Mouse (Mus musculus) CH12.LX (cell line): ENCODE measurements around the gene 1700069L16Rik. TPM values are rescaled to one million over a fixed set of nuclear protein-coding genes. Genes with fewer than 3 reads are reported as not detected.

Experiments used
- DNase-seq: peaks from one replicate; pipeline ENCODE4 v3.0.0-alpha.2; 2013; ENCODE audit errors: extremely low read depth
- H3K27ac ChIP-seq: 2 replicates; pipeline ENCODE4 v1.5.1; 2012; ENCODE audit warnings: low read depth, mild to moderate bottlenecking, control low read depth, moderate library complexity; ENCODE audit not compliant: insufficient read depth
- H3K27me3 ChIP-seq: replicated peaks from 2 replicates; pipeline ENCODE3; 2012; ENCODE audit warnings: inconsistent platforms
- H3K36me3 ChIP-seq, 2 experiments: replicated peaks in 1 of 2; 2 replicates each; pipeline versions ENCODE3 to v1.6.1; 2012; ENCODE audit warnings: inconsistent platforms in 1 of 2, low read length in 1 of 2, mild to moderate bottlenecking in 1 of 2, mixed read lengths in 1 of 2, moderate library complexity in 1 of 2; ENCODE audit not compliant: control insufficient read depth in 1 of 2, insufficient read depth in 1 of 2
- H3K4me1 ChIP-seq, 2 experiments: 2 replicates each; pipeline ENCODE4 v1.6.1; 2012; ENCODE audit warnings: inconsistent platforms in 1 of 2, moderate library complexity in 1 of 2; ENCODE audit not compliant: insufficient read depth in 2 of 2, control insufficient read depth in 1 of 2
- H3K4me2 ChIP-seq: 2 replicates; pipeline ENCODE4 v1.6.1; 2012; ENCODE audit warnings: low read depth, mild to moderate bottlenecking, control low read depth; ENCODE audit not compliant: poor library complexity, insufficient read depth, severe bottlenecking
- H3K4me3 ChIP-seq, 3 experiments: fragments of 150-350 bp in 1 of 3; sonication (generic) in 1 of 3; replicated peaks in 1 of 3; 2 replicates each; pipeline versions ENCODE3 to v1.5.1; 2011 to 2012; ENCODE audit warnings: low read depth in 2 of 3, low read length in 2 of 3, mild to moderate bottlenecking in 2 of 3, moderate library complexity in 2 of 3, control low read depth in 1 of 3, improper control_type of control experiment in 1 of 3, inconsistent platforms in 1 of 3, mixed read lengths in 1 of 3; ENCODE audit not compliant: poor library complexity in 1 of 3
- H3K79me2 ChIP-seq: replicated peaks from 2 replicates; pipeline ENCODE4 v1.6.1; 2012; ENCODE audit warnings: mild to moderate bottlenecking, moderate library complexity; ENCODE audit not compliant: control insufficient read depth, poor library complexity, insufficient read depth, severe bottlenecking; ENCODE audit errors: extremely low read depth
- H3K9ac ChIP-seq: 2 replicates; pipeline ENCODE4 v1.6.1; 2012; ENCODE audit warnings: low read depth, mild to moderate bottlenecking, control low read depth, moderate library complexity; ENCODE audit not compliant: insufficient read depth
- H3K9me3 ChIP-seq: replicated peaks from 2 replicates; pipeline ENCODE3; 2012; ENCODE audit warnings: low read length, inconsistent platforms, mixed read lengths
- CHD2 ChIP-seq: IDR thresholded peaks from 2 replicates; pipeline ENCODE4 v1.6.1; 2011; ENCODE audit warnings: low read length, improper control_type of control experiment
- CTCF ChIP-seq, 2 experiments: IDR thresholded peaks in 1 of 2; conservative IDR thresholded peaks in 1 of 2; 2 replicates each; pipeline ENCODE4 v1.5.1; 2011 to 2012; ENCODE audit warnings: low read depth in 2 of 2, low read length in 2 of 2, improper control_type of control experiment in 1 of 2, inconsistent platforms in 1 of 2, mild to moderate bottlenecking in 1 of 2, moderate library complexity in 1 of 2
- ELF1 ChIP-seq: IDR thresholded peaks from 2 replicates; pipeline ENCODE4 v1.6.1; 2014; ENCODE audit warnings: low read depth, mild to moderate bottlenecking, inconsistent platforms, low read length, improper control_type of control experiment
- EP300 ChIP-seq: IDR thresholded peaks from 2 replicates; pipeline ENCODE4 v1.6.1; 2011; ENCODE audit warnings: low read length, improper control_type of control experiment
- IRF4 ChIP-seq: IDR thresholded peaks from 2 replicates; pipeline ENCODE4 v1.6.1; 2014; ENCODE audit warnings: low read depth, mild to moderate bottlenecking, inconsistent platforms, low read length, improper control_type of control experiment
- MAX ChIP-seq: IDR thresholded peaks from 2 replicates; pipeline ENCODE4 v1.6.1; 2011; ENCODE audit warnings: low read length, improper control_type of control experiment
- MAZ ChIP-seq: IDR thresholded peaks from 2 replicates; pipeline ENCODE4 v1.6.1; 2012; ENCODE audit warnings: low read depth, mild to moderate bottlenecking, inconsistent platforms, low read length, improper control_type of control experiment, moderate library complexity
- MEF2A ChIP-seq: IDR thresholded peaks from 2 replicates; pipeline ENCODE4 v1.6.1; 2014; ENCODE audit warnings: low read depth, mild to moderate bottlenecking, inconsistent platforms, low read length, improper control_type of control experiment, borderline replicate concordance
- MXI1 ChIP-seq: IDR thresholded peaks from 2 replicates; pipeline ENCODE4 v1.6.1; 2011; ENCODE audit warnings: mild to moderate bottlenecking, low read depth, low read length, improper control_type of control experiment
- MYC ChIP-seq: IDR thresholded peaks from 2 replicates; pipeline ENCODE4 v1.6.1; 2011; ENCODE audit warnings: low read depth, mild to moderate bottlenecking, improper control_type of control experiment, low read length
- NRF1 ChIP-seq: IDR thresholded peaks from 2 replicates; pipeline ENCODE4 v1.6.1; 2014; ENCODE audit warnings: low read depth, mild to moderate bottlenecking, inconsistent platforms, low read length, improper control_type of control experiment, moderate library complexity
- POLR2A ChIP-seq: IDR thresholded peaks from 2 replicates; pipeline ENCODE4 v1.6.1; 2011; ENCODE audit warnings: low read depth, mild to moderate bottlenecking, improper control_type of control experiment, low read length
- SIN3A ChIP-seq: IDR thresholded peaks from 2 replicates; pipeline ENCODE4 v1.6.1; 2012; ENCODE audit warnings: low read length, improper control_type of control experiment, inconsistent platforms
- TBP ChIP-seq: conservative IDR thresholded peaks from 2 replicates; pipeline ENCODE4 v1.6.1; 2011; ENCODE audit warnings: low read depth, low read length, improper control_type of control experiment
- UBTF ChIP-seq: IDR thresholded peaks from 2 replicates; pipeline ENCODE4 v1.6.1; 2012; ENCODE audit warnings: low read depth, mild to moderate bottlenecking, inconsistent platforms, low read length, improper control_type of control experiment, moderate library complexity
- USF1 ChIP-seq: IDR thresholded peaks from 2 replicates; pipeline ENCODE4 v1.6.1; 2014; ENCODE audit warnings: low read depth, mild to moderate bottlenecking, inconsistent platforms, low read length, improper control_type of control experiment
- USF2 ChIP-seq: conservative IDR thresholded peaks from 2 replicates; pipeline ENCODE4 v1.6.1; 2011; ENCODE audit warnings: low read depth, low read length, improper control_type of control experiment
- ZC3H11A ChIP-seq: IDR thresholded peaks from 2 replicates; pipeline ENCODE4 v1.6.1; 2012; ENCODE audit warnings: low read depth, mild to moderate bottlenecking, inconsistent platforms, low read length, improper control_type of control experiment
- ZKSCAN1 ChIP-seq: IDR thresholded peaks from 2 replicates; pipeline ENCODE4 v1.6.1; 2012; ENCODE audit warnings: low read depth, inconsistent platforms, low read length, improper control_type of control experiment, borderline replicate concordance
- dilution Hi-C: fragments of 300-500 bp; cut with MboI; formaldehyde crosslinking; loops from 2 replicates; pipeline ENCODE4 v1.14.3; 2020; ENCODE audit warnings: low sequenced_read_pairs; ENCODE audit not compliant: extremely low pct_unique_long_range_greater_than_20kb, extremely low pct_ligation_motif_present
- in situ Hi-C: fragments of 300-500 bp; cut with MboI; formaldehyde crosslinking; loops from 3 replicates; pipeline ENCODE4 v1.14.3; 2019; ENCODE audit warnings: low sequenced_read_pairs, low pct_ligation_motif_present, low pct_unique_long_range_greater_than_20kb, mixed read lengths
- polyA plus RNA-seq: library from polyadenylated mRNA; unstranded; fragments of >175 nt; gene quantifications from 2 replicates; pipeline ENCODE4 v1.2.1, GENCODE M21; 2012; ENCODE audit warnings: low read depth; ENCODE audit not compliant: insufficient read length
- total RNA-seq, 2 experiments: library from RNA; depleted of rRNA; stranded (reverse); fragments of 300-350 nt in 1 of 2; fragments of >200 nt in 1 of 2; gene quantifications; 2 replicates each; pipeline ENCODE4 v1.2.3; 2012 to 2014

Gene 1700069L16Rik
- total and polyA plus RNA-seq, 3 experiments: not detected

DNA sequence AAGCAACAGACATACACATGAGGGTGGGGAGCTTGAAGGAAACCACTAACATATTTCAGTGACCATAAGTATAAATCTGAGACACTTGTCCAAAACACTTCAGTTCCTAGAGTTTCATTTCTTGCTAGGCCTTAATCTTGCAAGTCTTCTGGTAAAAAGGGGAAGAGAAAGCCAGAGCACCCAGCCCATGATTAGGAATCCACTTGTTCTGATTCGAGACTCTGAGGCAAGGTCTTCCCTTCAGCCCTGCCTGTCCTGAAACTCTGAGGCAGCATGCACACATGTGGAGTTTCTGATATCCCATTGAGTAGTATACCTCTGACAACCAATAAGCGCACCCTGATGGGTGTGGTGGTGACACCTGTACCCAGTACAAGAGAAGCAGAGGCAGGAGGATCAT is 37.0 kb upstream of the 1700069L16Rik start:
- in situ Hi-C loops: no loop called here
- H3K9me3 ChIP-seq: no peaks in the 10 kb centered on the region
- H3K36me3 ChIP-seq: peaks cover 68 to 92% of the 10 kb centered on the region in 2 experiments
- no peak overlapping the region for H3K27ac ChIP-seq
- no peaks in the 10 kb centered on the region for H3K27me3 ChIP-seq
- peaks cover 16 to 41% of the 10 kb centered on the region in 2 experiments for H3K4me1 ChIP-seq
- TF ChIP-seq ELF1: no peak
- TF ChIP-seq USF2: no peak
- no peak for TF ChIP-seq UBTF
- TF ChIP-seq IRF4: no peak
- no peak for TF ChIP-seq ZKSCAN1
- TF ChIP-seq MEF2A: no peak
- TF ChIP-seq ZC3H11A: no peak
- TF ChIP-seq CTCF (conservative IDR thresholded peaks at IDR 0.05 in 1 of 2, IDR thresholded peaks at IDR 0.05 in 1 of 2; ENCODE audit: low read depth in 2 of 2, low read length in 2 of 2): no peak
- TF ChIP-seq MYC: no peak
- no peak for TF ChIP-seq EP300
- DNase-seq: no peak
- H3K79me2 ChIP-seq: peaks cover 48% of the 10 kb centered on the region
- H3K4me3 ChIP-seq: no peak overlapping the region
- no peak overlapping the region for H3K4me2 ChIP-seq
- no peak overlapping the region for H3K9ac ChIP-seq
- dilution Hi-C loops: no loop called here

DNA sequence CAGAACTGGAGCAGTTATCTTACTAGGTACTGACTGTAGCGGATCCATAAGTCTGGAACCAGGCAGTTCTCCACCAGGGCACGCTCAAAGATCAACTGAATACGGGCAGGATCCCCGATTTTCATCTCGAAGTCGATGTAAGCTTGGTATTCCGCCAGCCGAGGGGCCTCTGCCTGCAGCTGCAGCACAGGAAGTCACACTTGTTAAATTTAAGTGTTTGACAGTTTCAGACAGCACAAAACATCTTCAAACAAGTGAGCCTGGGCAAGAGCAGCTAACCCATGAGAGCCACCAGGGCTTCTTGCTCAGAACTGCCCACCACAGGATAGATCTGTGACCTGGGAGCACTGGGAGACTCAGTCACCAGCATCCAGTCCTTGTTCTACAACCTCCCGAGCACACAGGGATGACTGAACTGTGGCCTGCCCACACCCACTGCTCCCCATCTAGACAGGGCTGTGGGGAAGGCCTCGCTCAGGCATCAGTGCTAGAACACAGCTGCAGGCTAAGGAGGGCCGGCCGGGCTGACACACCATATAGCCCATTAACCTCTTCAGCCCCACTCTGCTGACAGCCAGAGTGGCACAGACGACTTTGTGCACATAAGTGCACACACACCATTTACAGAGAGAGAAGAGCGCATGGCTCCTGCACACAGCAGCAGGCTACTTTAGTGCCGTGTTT is 30.9 kb upstream of the 1700069L16Rik start:
- Histone ChIP-seq H3K4me3 (no peak overlapping the region), H3K79me2 (peaks cover 4% of the 10 kb centered on the region), H3K36me3 (peaks cover 96 to 98% of the 10 kb centered on the region in 2 experiments), H3K27me3 (no peaks in the 10 kb centered on the region), H3K4me2 (no peak overlapping the region), H3K4me1 (no peaks in the 10 kb centered on the region; a peak in 1 of 4 replicates), H3K9ac (no peak overlapping the region), H3K27ac (no peak overlapping the region), H3K9me3 (no peaks in the 10 kb centered on the region)
- TF ChIP-seq MAX: no peak
- no peak for TF ChIP-seq POLR2A
- TF ChIP-seq ELF1: no peak
- no peak for TF ChIP-seq CHD2
- TF ChIP-seq MAZ: no peak
- TF ChIP-seq ZKSCAN1: no peak
- no peak for TF ChIP-seq USF1
- no peak for TF ChIP-seq EP300
- TF ChIP-seq NRF1: no peak
- TF ChIP-seq MXI1: no peak
- no peak for TF ChIP-seq TBP
- no peak for TF ChIP-seq SIN3A
- in situ Hi-C loops (no loop called here), dilution Hi-C loops (no loop called here)
- DNase-seq: no peak
